Mouse (Mus musculus): ENCODE data around the gene Olfr961. TPM values are rescaled to one million over a fixed set of nuclear protein-coding genes. Genes with fewer than 3 reads are reported as not detected.

The Olfr961 gene
- polyA plus RNA-seq, 2 experiments: not detected

GRCm38 (mm10) chr9:39669723-39670122, 24.8 kb downstream of the Olfr961 start:
- H3K4me1 ChIP-seq (replicated peaks; ENCODE audit: control insufficient read depth in 2 of 2, insufficient read depth in 2 of 2, low read length in 1 of 2): no peaks in the 10 kb centered on the region
- WGBS (ENCODE audit: insufficient replicate concordance): 49% methylated on average over 2 of the region's 2 CpGs
- no peak overlapping the region for H3K4me3 ChIP-seq (ENCODE audit: insufficient read depth in 1 of 2, low read depth in 2 of 2, low read length in 2 of 2)

GRCm38 (mm10) chr9:39674820-39675219, 29.9 kb downstream of the Olfr961 start:
- Histone ChIP-seq H3K27me3 (ENCODE audit: control insufficient read depth, insufficient read depth, low read length) (no peaks in the 10 kb centered on the region), H3K9me3 (ENCODE audit: control insufficient read depth, low read length) (no peaks in the 10 kb centered on the region), H3K27ac (no peak overlapping the region), H3K4me1 (replicated peaks; ENCODE audit: control insufficient read depth in 2 of 2, insufficient read depth in 2 of 2, low read length in 1 of 2) (no peaks in the 10 kb centered on the region), H3K9ac (replicated peaks) (no peak overlapping the region), H3K36me3 (replicated peaks; ENCODE audit: control insufficient read depth, insufficient read depth, low read depth) (no peaks in the 10 kb centered on the region), H3K4me3 (ENCODE audit: insufficient read depth in 1 of 2, low read depth in 2 of 2, low read length in 2 of 2) (no peak overlapping the region), H3K4me2 (ENCODE audit: low read depth) (no peak overlapping the region)
- WGBS (ENCODE audit: insufficient replicate concordance): 50% methylated on average over 2 of the region's 2 CpGs
- TF ChIP-seq EP300 (IDR thresholded peaks at IDR 0.05; ENCODE audit: low read depth) (no peak), CTCF (IDR thresholded peaks at IDR 0.05; ENCODE audit: low read depth) (no peak)
- DNase-seq (ENCODE audit: low read depth in 3 of 3, low spot score in 3 of 3) (no peak), ATAC-seq (ENCODE audit: insufficient read depth) (no peak)

More at GRCm38 (mm10) chr9:39669723-39670122, 24.8 kb downstream of the Olfr961 start:
- no peaks in the 10 kb centered on the region for H3K27me3 ChIP-seq (ENCODE audit: control insufficient read depth, insufficient read depth, low read length)
- no peak for ATAC-seq (ENCODE audit: insufficient read depth)
- no peaks in the 10 kb centered on the region for H3K9me3 ChIP-seq (ENCODE audit: control insufficient read depth, low read length)
- DNase-seq (ENCODE audit: low read depth in 3 of 3, low spot score in 3 of 3): no peak
- H3K4me2 ChIP-seq (ENCODE audit: low read depth): no peak overlapping the region
- H3K9ac ChIP-seq (replicated peaks): no peak overlapping the region
- no peaks in the 10 kb centered on the region for H3K36me3 ChIP-seq (replicated peaks; ENCODE audit: control insufficient read depth, insufficient read depth, low read depth)
- TF ChIP-seq EP300 (IDR thresholded peaks at IDR 0.05; ENCODE audit: low read depth) (no peak), CTCF (IDR thresholded peaks at IDR 0.05; ENCODE audit: low read depth) (no peak)
- no peak overlapping the region for H3K27ac ChIP-seq

- Histone ChIP-seq H3K4me1 (replicated peaks; ENCODE audit: control insufficient read depth in 2 of 2, insufficient read depth in 2 of 2, low read length in 1 of 2) (no peaks in the 10 kb centered on the region), H3K9me3 (ENCODE audit: control insufficient read depth, low read length) (no peaks in the 10 kb centered on the region), H3K27me3 (ENCODE audit: control insufficient read depth, insufficient read depth, low read length) (no peaks in the 10 kb centered on the region), H3K4me3 (ENCODE audit: insufficient read depth in 1 of 2, low read depth in 2 of 2, low read length in 2 of 2) (no peak overlapping the region), H3K9ac (replicated peaks) (no peak overlapping the region), H3K27ac (no peak overlapping the region), H3K36me3 (replicated peaks; ENCODE audit: control insufficient read depth, insufficient read depth, low read depth) (no peaks in the 10 kb centered on the region), H3K4me2 (ENCODE audit: low read depth) (no peak overlapping the region)
- ATAC-seq (ENCODE audit: insufficient read depth) (no peak), DNase-seq (ENCODE audit: low read depth in 3 of 3, low spot score in 3 of 3) (no peak)
- WGBS (ENCODE audit: insufficient replicate concordance): 53% methylated on average over 2 of the region's 2 CpGs
- TF ChIP-seq EP300 (IDR thresholded peaks at IDR 0.05; ENCODE audit: low read depth): no peak
- no peak for TF ChIP-seq CTCF (IDR thresholded peaks at IDR 0.05; ENCODE audit: low read depth)
Measured at GRCm38 (mm10) chr9:39678557-39678956, 33.7 kb downstream of the Olfr961 start.

- Histone ChIP-seq H3K9ac (replicated peaks) (no peak overlapping the region), H3K9me3 (ENCODE audit: control insufficient read depth, low read length) (no peaks in the 10 kb centered on the region), H3K27me3 (ENCODE audit: control insufficient read depth, insufficient read depth, low read length) (no peaks in the 10 kb centered on the region), H3K27ac (no peak overlapping the region), H3K4me3 (ENCODE audit: insufficient read depth in 1 of 2, low read depth in 2 of 2, low read length in 2 of 2) (no peak overlapping the region), H3K4me1 (replicated peaks; ENCODE audit: control insufficient read depth in 2 of 2, insufficient read depth in 2 of 2, low read length in 1 of 2) (no peaks in the 10 kb centered on the region), H3K36me3 (replicated peaks; ENCODE audit: control insufficient read depth, insufficient read depth, low read depth) (no peaks in the 10 kb centered on the region), H3K4me2 (ENCODE audit: low read depth) (no peak overlapping the region)
- TF ChIP-seq CTCF (IDR thresholded peaks at IDR 0.05; ENCODE audit: low read depth) (no peak), EP300 (IDR thresholded peaks at IDR 0.05; ENCODE audit: low read depth) (no peak)
- ATAC-seq (ENCODE audit: insufficient read depth) (no peak), DNase-seq (ENCODE audit: low read depth in 3 of 3, low spot score in 3 of 3) (no peak)
- 28% methylated on average over 2 of the region's 2 CpGs for WGBS (ENCODE audit: insufficient replicate concordance)
Measured at GRCm38 (mm10) chr9:39679280-39679679, 34.4 kb downstream of the Olfr961 start.

Other genes with a start within 250 kb of the Olfr961 start
- not detected in 2 replicates for gene Olfr952, start 217.9 kb upstream of the Olfr961 start, polyA plus RNA-seq (2012; rRNA removed)
- not detected in 2 replicates for gene Olfr952, start 217.9 kb upstream of the Olfr961 start, polyA plus RNA-seq (2014; fragmentation: Nextera tagmentation; extraction: Ambion mirVana)
- not detected in 2 replicates for gene Olfr954, start 188.4 kb upstream of the Olfr961 start, polyA plus RNA-seq (2012; rRNA removed)
- gene Olfr954, start 188.4 kb upstream of the Olfr961 start, polyA plus RNA-seq (2014; fragmentation: Nextera tagmentation; extraction: Ambion mirVana): not detected in 2 replicates
- gene Olfr955, start 173.1 kb upstream of the Olfr961 start, polyA plus RNA-seq (2012; rRNA removed): not detected in 2 replicates
- not detected in 2 replicates for gene Olfr955, start 173.1 kb upstream of the Olfr961 start, polyA plus RNA-seq (2014; fragmentation: Nextera tagmentation; extraction: Ambion mirVana)
- gene Olfr44, start 151.1 kb upstream of the Olfr961 start, polyA plus RNA-seq (2012; rRNA removed): not detected in 2 replicates
- not detected in 2 replicates for gene Olfr44, start 151.1 kb upstream of the Olfr961 start, polyA plus RNA-seq (2014; fragmentation: Nextera tagmentation; extraction: Ambion mirVana)
- gene Olfr957, start 129.3 kb upstream of the Olfr961 start, polyA plus RNA-seq (2012; rRNA removed): not detected in 2 replicates
- gene Olfr957, start 129.3 kb upstream of the Olfr961 start, polyA plus RNA-seq (2014; fragmentation: Nextera tagmentation; extraction: Ambion mirVana): not detected in 2 replicates
- not detected in 2 replicates for gene Olfr958, start 91.0 kb upstream of the Olfr961 start, polyA plus RNA-seq (2012; rRNA removed)
- gene Olfr958, start 91.0 kb upstream of the Olfr961 start, polyA plus RNA-seq (2014; fragmentation: Nextera tagmentation; extraction: Ambion mirVana): not detected in 2 replicates
- not detected in 2 replicates for gene Olfr959, start 69.5 kb upstream of the Olfr961 start, polyA plus RNA-seq (2012; rRNA removed)
- not detected in 2 replicates for gene Olfr959, start 69.5 kb upstream of the Olfr961 start, polyA plus RNA-seq (2014; fragmentation: Nextera tagmentation; extraction: Ambion mirVana)
- gene AW551984, start 40.7 kb upstream of the Olfr961 start, polyA plus RNA-seq (2012; rRNA removed): 1.0 and 1.3 TPM in 2 replicates
- gene AW551984, start 40.7 kb upstream of the Olfr961 start, polyA plus RNA-seq (2014; fragmentation: Nextera tagmentation; extraction: Ambion mirVana): 1.5 and 2.1 TPM in 2 replicates
- gene Olfr148, start 34.4 kb upstream of the Olfr961 start, polyA plus RNA-seq (2012; rRNA removed): not detected in 2 replicates
- not detected in 2 replicates for gene Olfr148, start 34.4 kb upstream of the Olfr961 start, polyA plus RNA-seq (2014; fragmentation: Nextera tagmentation; extraction: Ambion mirVana)
- not detected in 2 replicates for gene Olfr960, start 23.7 kb upstream of the Olfr961 start, polyA plus RNA-seq (2012; rRNA removed)
- not detected in 2 replicates for gene Olfr960, start 23.7 kb upstream of the Olfr961 start, polyA plus RNA-seq (2014; fragmentation: Nextera tagmentation; extraction: Ambion mirVana)
- not detected in 2 replicates for gene Olfr963, start 22.1 kb downstream of the Olfr961 start, polyA plus RNA-seq (2012; rRNA removed)
- gene Olfr963, start 22.1 kb downstream of the Olfr961 start, polyA plus RNA-seq (2014; fragmentation: Nextera tagmentation; extraction: Ambion mirVana): not detected in 2 replicates
- gene Olfr149, start 62.0 kb downstream of the Olfr961 start, polyA plus RNA-seq (2012; rRNA removed): not detected in 2 replicates
- gene Olfr149, start 62.0 kb downstream of the Olfr961 start, polyA plus RNA-seq (2014; fragmentation: Nextera tagmentation; extraction: Ambion mirVana): not detected in 2 replicates
- not detected in 2 replicates for gene Olfr965, start 66.3 kb downstream of the Olfr961 start, polyA plus RNA-seq (2012; rRNA removed)
- gene Olfr965, start 66.3 kb downstream of the Olfr961 start, polyA plus RNA-seq (2014; fragmentation: Nextera tagmentation; extraction: Ambion mirVana): not detected in 2 replicates
- not detected in 2 replicates for gene Olfr150, start 85.9 kb downstream of the Olfr961 start, polyA plus RNA-seq (2012; rRNA removed)
- gene Olfr150, start 85.9 kb downstream of the Olfr961 start, polyA plus RNA-seq (2014; fragmentation: Nextera tagmentation; extraction: Ambion mirVana): not detected in 2 replicates
- not detected in 2 replicates for gene Olfr967, start 101.2 kb downstream of the Olfr961 start, polyA plus RNA-seq (2012; rRNA removed)
- not detected in 2 replicates for gene Olfr967, start 101.2 kb downstream of the Olfr961 start, polyA plus RNA-seq (2014; fragmentation: Nextera tagmentation; extraction: Ambion mirVana)
- not detected in 2 replicates for gene Olfr968, start 138.2 kb downstream of the Olfr961 start, polyA plus RNA-seq (2012; rRNA removed)
- not detected in 2 replicates for gene Olfr968, start 138.2 kb downstream of the Olfr961 start, polyA plus RNA-seq (2014; fragmentation: Nextera tagmentation; extraction: Ambion mirVana)
- gene Olfr969, start 145.9 kb downstream of the Olfr961 start, polyA plus RNA-seq (2012; rRNA removed): not detected in 2 replicates
- not detected in 2 replicates for gene Olfr969, start 145.9 kb downstream of the Olfr961 start, polyA plus RNA-seq (2014; fragmentation: Nextera tagmentation; extraction: Ambion mirVana)
- gene Olfr970, start 163.8 kb downstream of the Olfr961 start, polyA plus RNA-seq (2012; rRNA removed): not detected in 2 replicates
- gene Olfr970, start 163.8 kb downstream of the Olfr961 start, polyA plus RNA-seq (2014; fragmentation: Nextera tagmentation; extraction: Ambion mirVana): not detected in 2 replicates
- gene Olfr971, start 191.8 kb downstream of the Olfr961 start, polyA plus RNA-seq (2012; rRNA removed): not detected in 2 replicates
- gene Olfr971, start 191.8 kb downstream of the Olfr961 start, polyA plus RNA-seq (2014; fragmentation: Nextera tagmentation; extraction: Ambion mirVana): not detected in 2 replicates
- not detected in 2 replicates for gene Olfr972, start 221.3 kb downstream of the Olfr961 start, polyA plus RNA-seq (2012; rRNA removed)
- not detected in 2 replicates for gene Olfr972, start 221.3 kb downstream of the Olfr961 start, polyA plus RNA-seq (2014; fragmentation: Nextera tagmentation; extraction: Ambion mirVana)